Mouse (Mus musculus) layer of hippocampus, postnatal 25 days (tissue): Measurements from ENCODE around the gene Fkbp5. TPM values are rescaled to one million over a fixed set of nuclear protein-coding genes. Genes with fewer than 3 reads are reported as not detected.
A peak's percentile ranks its signal among the peaks of the same experiment; 100 is the strongest.
"Not testable (repeated sequence)": the region's sequence is repeated elsewhere in the genome, so short reads cannot be mapped to it uniquely, and the experiment has no call there.

ENCODE experiments used
- DNase-seq, 2 experiments: peaks; one replicate each; pipeline ENCODE4 v3.0.0; 2022; ENCODE audit warnings: mixed read lengths in 2 of 2, low spot score in 1 of 2; ENCODE audit errors: extremely low spot score in 1 of 2
- total RNA-seq, 2 experiments: library from RNA; stranded (reverse); gene quantifications; 2 replicates each; pipeline ENCODE4 v1.2.3; 2021

Gene Fkbp5
- total RNA-seq, 2 experiments from 2014 or later = 62.5 to 85.0 TPM

- DNase-seq = no peak
Observed at GRCm38 (mm10) chr17:28428474-28429258, 88.7 kb downstream of the Fkbp5 start.

GRCm38 (mm10) chr17:28427666-28428065 is 89.7 kb downstream of the Fkbp5 start:
- no peak for DNase-seq

GRCm38 (mm10) chr17:28424373-28424772 is 93.0 kb downstream of the Fkbp5 start:
- no peak for DNase-seq

GRCm38 (mm10) chr17:28421071-28421470 is 96.3 kb downstream of the Fkbp5 start:
- no peak for DNase-seq

- no peak for DNase-seq
Observed at GRCm38 (mm10) chr17:28420229-28421051, 96.9 kb downstream of the Fkbp5 start.

- DNase-seq = no peak
Observed at GRCm38 (mm10) chr17:28419636-28420035, 97.7 kb downstream of the Fkbp5 start.

- DNase-seq = no peak
Observed at GRCm38 (mm10) chr17:28418954-28419353, 98.4 kb downstream of the Fkbp5 start.

GRCm38 (mm10) chr17:28418481-28418880 is 98.8 kb downstream of the Fkbp5 start:
- not testable (repeated sequence) for DNase-seq

- DNase-seq = no peak
Observed at GRCm38 (mm10) chr17:28417771-28418170, 99.6 kb downstream of the Fkbp5 start.

GRCm38 (mm10) chr17:28415271-28415670 is 102.1 kb downstream of the Fkbp5 start:
- no peak for DNase-seq

GRCm38 (mm10) chr17:28411381-28411960 is 105.9 kb downstream of the Fkbp5 start:
- DNase-seq = no peak

- no peak for DNase-seq
Observed at GRCm38 (mm10) chr17:28410731-28411130, 106.6 kb downstream of the Fkbp5 start.

GRCm38 (mm10) chr17:28408251-28408918 is 108.9 kb downstream of the Fkbp5 start:
- DNase-seq = no peak

GRCm38 (mm10) chr17:28407418-28408250 is 109.7 kb downstream of the Fkbp5 start:
- peak; percentile 64 to 77 for DNase-seq

GRCm38 (mm10) chr17:28406471-28406870 is 110.9 kb downstream of the Fkbp5 start:
- DNase-seq = peak in 1 of 2 experiments; percentile 28

GRCm38 (mm10) chr17:28404745-28405144 is 112.6 kb downstream of the Fkbp5 start:
- DNase-seq = not testable (repeated sequence)

- DNase-seq = no peak
Observed at GRCm38 (mm10) chr17:28404301-28404700, 113.0 kb downstream of the Fkbp5 start.

GRCm38 (mm10) chr17:28394994-28395393 is 122.3 kb downstream of the Fkbp5 start:
- DNase-seq = no peak

- no peak for DNase-seq
Observed at GRCm38 (mm10) chr17:28394051-28394765, 123.1 kb downstream of the Fkbp5 start.
